Mouse (Mus musculus): ENCODE measurements around the gene Zfp202. TPM values are rescaled to one million over a fixed set of nuclear protein-coding genes. Genes with fewer than 3 reads are reported as not detected.

The Zfp202 gene
- polyA plus RNA-seq, 1 experiment from 2014 or later, result 7.9 TPM

- WGBS, result 89% methylated on average over 5 of the region's 5 CpGs
- no peak for ATAC-seq (ENCODE audit: insufficient number of reproducible peaks, low FRiP score, low TSS enrichment, low read depth)
- no peak for DNase-seq (ENCODE audit: low spot score)
- no peak overlapping the region for H3K9ac ChIP-seq (ENCODE audit: low read length)
- no peaks in the 10 kb centered on the region for H3K27me3 ChIP-seq (ENCODE audit: control insufficient read depth, insufficient read depth, low read length)
- no peak overlapping the region for H3K4me3 ChIP-seq (ENCODE audit: low read depth, low read length)
- no peak overlapping the region for H3K27ac ChIP-seq (replicated peaks; ENCODE audit: low read depth, low read length)
- H3K4me2 ChIP-seq (ENCODE audit: low read depth, severe bottlenecking), result no peak overlapping the region
- H3K36me3 ChIP-seq (ENCODE audit: control insufficient read depth, insufficient read depth, low read length), result peaks cover 11% of the 10 kb centered on the region; the same call in 1 of the 2 replicates
- no peaks in the 10 kb centered on the region for H3K4me1 ChIP-seq (ENCODE audit: control insufficient read depth, insufficient read depth, low read length)
- H3K9me3 ChIP-seq (ENCODE audit: control insufficient read depth, low read length), result no peaks in the 10 kb centered on the region
Observed at GRCm38 (mm10) chr9:40206546-40206950, 14.4 kb downstream of the Zfp202 start.

DNA sequence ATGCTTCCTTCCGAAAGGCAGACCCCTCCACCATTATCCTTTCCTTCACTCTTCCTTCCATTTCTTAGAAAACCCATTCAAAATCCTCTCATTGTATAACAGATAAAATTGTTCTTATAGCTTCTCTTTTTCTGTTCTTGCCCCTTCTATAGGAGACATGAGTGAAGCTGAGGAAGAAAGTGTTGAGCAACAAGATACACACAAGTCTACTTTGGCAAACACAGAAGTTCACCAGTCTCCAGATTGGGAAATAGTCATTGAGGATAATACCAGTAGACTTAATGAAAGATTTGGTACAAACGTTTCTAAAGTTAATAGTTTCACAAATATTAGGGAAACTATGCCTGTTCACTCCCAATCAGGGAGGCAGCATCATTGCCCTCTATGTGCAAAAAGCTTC lies 18.6 kb downstream of the Zfp202 start:
- no peak for ATAC-seq (ENCODE audit: insufficient number of reproducible peaks, low FRiP score, low TSS enrichment, low read depth)
- DNase-seq (ENCODE audit: low spot score), result no peak
- Histone ChIP-seq H3K27ac (replicated peaks; ENCODE audit: low read depth, low read length) (no peak overlapping the region), H3K9ac (ENCODE audit: low read length) (no peak overlapping the region), H3K27me3 (ENCODE audit: control insufficient read depth, insufficient read depth, low read length) (no peaks in the 10 kb centered on the region), H3K36me3 (ENCODE audit: control insufficient read depth, insufficient read depth, low read length) (peaks cover 15% of the 10 kb centered on the region; the same call in 1 of the 2 replicates), H3K4me3 (ENCODE audit: low read depth, low read length) (no peak overlapping the region), H3K9me3 (ENCODE audit: control insufficient read depth, low read length) (no peaks in the 10 kb centered on the region), H3K4me1 (ENCODE audit: control insufficient read depth, insufficient read depth, low read length) (no peaks in the 10 kb centered on the region), H3K4me2 (ENCODE audit: low read depth, severe bottlenecking) (no peak overlapping the region)
- 91% methylated on average over 2 of the region's 2 CpGs for WGBS

DNA sequence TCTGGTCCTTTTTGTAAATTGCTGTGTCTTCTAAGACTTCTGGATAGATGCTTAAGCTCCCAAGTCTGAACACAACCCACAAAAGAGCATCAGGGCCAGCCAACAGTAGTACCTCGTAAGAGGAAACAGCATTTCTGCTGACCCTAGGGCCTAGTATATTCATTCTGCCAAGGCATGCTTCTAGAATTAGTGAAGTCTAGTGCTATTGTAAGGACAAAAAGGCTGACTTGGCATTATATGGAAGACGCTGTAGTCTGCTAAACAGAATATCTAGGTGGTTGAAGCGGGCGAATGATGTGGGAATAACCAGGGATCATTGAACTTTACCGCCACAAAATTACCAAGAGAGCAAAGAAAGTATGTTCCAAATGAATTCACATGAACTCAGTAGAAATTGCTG lies 21.9 kb downstream of the Zfp202 start:
- ATAC-seq (ENCODE audit: insufficient number of reproducible peaks, low FRiP score, low TSS enrichment, low read depth) (no peak), DNase-seq (ENCODE audit: low spot score) (no peak)
- no peaks in the 10 kb centered on the region for H3K27me3 ChIP-seq (ENCODE audit: control insufficient read depth, insufficient read depth, low read length)
- H3K36me3 ChIP-seq (ENCODE audit: control insufficient read depth, insufficient read depth, low read length), result peaks cover 12% of the 10 kb centered on the region; the same call in 1 of the 2 replicates
- WGBS, result 93% methylated on average over 5 of the region's 5 CpGs
- no peak overlapping the region for H3K4me2 ChIP-seq (ENCODE audit: low read depth, severe bottlenecking)
- H3K27ac ChIP-seq (replicated peaks; ENCODE audit: low read depth, low read length), result no peak overlapping the region
- H3K4me3 ChIP-seq (ENCODE audit: low read depth, low read length), result no peak overlapping the region
- H3K4me1 ChIP-seq (ENCODE audit: control insufficient read depth, insufficient read depth, low read length), result no peaks in the 10 kb centered on the region
- H3K9ac ChIP-seq (ENCODE audit: low read length), result no peak overlapping the region
- no peaks in the 10 kb centered on the region for H3K9me3 ChIP-seq (ENCODE audit: control insufficient read depth, low read length)

DNA sequence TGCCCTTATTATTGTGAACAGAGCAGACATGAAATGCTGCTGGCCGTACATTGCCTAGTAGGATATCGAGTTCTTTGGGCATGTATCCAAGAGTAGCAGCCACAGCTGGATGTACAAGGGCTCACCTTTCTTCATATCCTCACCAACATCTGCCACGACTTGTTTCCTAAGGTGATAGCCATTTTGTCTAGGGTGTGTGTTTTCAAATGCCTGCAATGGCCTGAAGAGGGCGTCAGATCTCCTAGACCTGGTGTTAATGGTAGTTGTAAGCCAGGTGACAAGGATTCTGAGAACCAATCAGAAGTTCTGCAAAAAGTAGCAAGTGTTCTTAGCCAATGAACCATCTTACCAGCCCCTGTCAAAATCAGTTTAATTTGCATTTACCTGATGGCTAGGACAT lies 24.5 kb downstream of the Zfp202 start:
- Histone ChIP-seq H3K4me1 (ENCODE audit: control insufficient read depth, insufficient read depth, low read length) (no peaks in the 10 kb centered on the region), H3K36me3 (ENCODE audit: control insufficient read depth, insufficient read depth, low read length) (peaks cover 3% of the 10 kb centered on the region; the same call in 1 of the 2 replicates), H3K4me3 (ENCODE audit: low read depth, low read length) (no peak overlapping the region), H3K27me3 (ENCODE audit: control insufficient read depth, insufficient read depth, low read length) (no peaks in the 10 kb centered on the region), H3K9me3 (ENCODE audit: control insufficient read depth, low read length) (no peaks in the 10 kb centered on the region), H3K9ac (ENCODE audit: low read length) (no peak overlapping the region), H3K27ac (replicated peaks; ENCODE audit: low read depth, low read length) (no peak overlapping the region), H3K4me2 (ENCODE audit: low read depth, severe bottlenecking) (no peak overlapping the region)
- WGBS, result 81% methylated on average over 4 of the region's 4 CpGs
- DNase-seq (ENCODE audit: low spot score) (no peak), ATAC-seq (ENCODE audit: insufficient number of reproducible peaks, low FRiP score, low TSS enrichment, low read depth) (no peak)

GRCm38 (mm10) chr9:40224289-40224688 lies 32.2 kb downstream of the Zfp202 start:
- Histone ChIP-seq H3K4me1 (ENCODE audit: control insufficient read depth, insufficient read depth, low read length) (no peaks in the 10 kb centered on the region), H3K9ac (ENCODE audit: low read length) (no peak overlapping the region), H3K36me3 (ENCODE audit: control insufficient read depth, insufficient read depth, low read length) (no peaks in the 10 kb centered on the region), H3K27me3 (ENCODE audit: control insufficient read depth, insufficient read depth, low read length) (no peaks in the 10 kb centered on the region), H3K4me2 (ENCODE audit: low read depth, severe bottlenecking) (no peak overlapping the region), H3K9me3 (ENCODE audit: control insufficient read depth, low read length) (no peaks in the 10 kb centered on the region), H3K4me3 (ENCODE audit: low read depth, low read length) (no peak overlapping the region), H3K27ac (replicated peaks; ENCODE audit: low read depth, low read length) (no peak overlapping the region)
- no peak for DNase-seq (ENCODE audit: low spot score)
- WGBS, result 76% methylated on average over 4 of the region's 4 CpGs
- ATAC-seq (ENCODE audit: insufficient number of reproducible peaks, low FRiP score, low TSS enrichment, low read depth), result no peak

GRCm38 (mm10) chr9:40227874-40228789 lies 36.0 kb downstream of the Zfp202 start:
- H3K4me1 ChIP-seq (ENCODE audit: control insufficient read depth, insufficient read depth, low read length), result no peaks in the 10 kb centered on the region
- H3K9me3 ChIP-seq (ENCODE audit: control insufficient read depth, low read length), result no peaks in the 10 kb centered on the region; the same call in 1 of the 2 replicates
- H3K4me3 ChIP-seq (ENCODE audit: low read depth, low read length), result no peak overlapping the region
- H3K27ac ChIP-seq (replicated peaks; ENCODE audit: low read depth, low read length), result no peak overlapping the region
- H3K4me2 ChIP-seq (ENCODE audit: low read depth, severe bottlenecking), result no peak overlapping the region
- no peak for ATAC-seq (ENCODE audit: insufficient number of reproducible peaks, low FRiP score, low TSS enrichment, low read depth)
- DNase-seq (ENCODE audit: low spot score), result peak; percentile 78
- no peak overlapping the region for H3K9ac ChIP-seq (ENCODE audit: low read length)
- no peaks in the 10 kb centered on the region for H3K27me3 ChIP-seq (ENCODE audit: control insufficient read depth, insufficient read depth, low read length)
- 66% methylated on average over 10 of the region's 10 CpGs for WGBS
- H3K36me3 ChIP-seq (ENCODE audit: control insufficient read depth, insufficient read depth, low read length), result no peaks in the 10 kb centered on the region

- Histone ChIP-seq H3K4me3 (ENCODE audit: low read depth, low read length) (no peak overlapping the region), H3K4me1 (ENCODE audit: control insufficient read depth, insufficient read depth, low read length) (no peaks in the 10 kb centered on the region), H3K27me3 (ENCODE audit: control insufficient read depth, insufficient read depth, low read length) (no peaks in the 10 kb centered on the region), H3K27ac (replicated peaks; ENCODE audit: low read depth, low read length) (no peak overlapping the region), H3K9me3 (ENCODE audit: control insufficient read depth, low read length) (no peaks in the 10 kb centered on the region; the same call in 1 of the 2 replicates), H3K36me3 (ENCODE audit: control insufficient read depth, insufficient read depth, low read length) (no peaks in the 10 kb centered on the region), H3K9ac (ENCODE audit: low read length) (no peak overlapping the region), H3K4me2 (ENCODE audit: low read depth, severe bottlenecking) (no peak overlapping the region)
- ATAC-seq (ENCODE audit: insufficient number of reproducible peaks, low FRiP score, low TSS enrichment, low read depth), result no peak
- DNase-seq (ENCODE audit: low spot score), result no peak
- 74% methylated on average over 6 of the region's 6 CpGs for WGBS
Observed at GRCm38 (mm10) chr9:40228804-40229331, 36.8 kb downstream of the Zfp202 start.

GRCm38 (mm10) chr9:40229479-40229878 lies 37.4 kb downstream of the Zfp202 start:
- DNase-seq (ENCODE audit: low spot score), result no peak
- Histone ChIP-seq H3K27me3 (ENCODE audit: control insufficient read depth, insufficient read depth, low read length) (no peaks in the 10 kb centered on the region), H3K4me3 (ENCODE audit: low read depth, low read length) (no peak overlapping the region), H3K9me3 (ENCODE audit: control insufficient read depth, low read length) (no peaks in the 10 kb centered on the region; the same call in 1 of the 2 replicates), H3K27ac (replicated peaks; ENCODE audit: low read depth, low read length) (no peak overlapping the region), H3K4me1 (ENCODE audit: control insufficient read depth, insufficient read depth, low read length) (peaks cover 2% of the 10 kb centered on the region; the same call in 1 of the 2 replicates), H3K4me2 (ENCODE audit: low read depth, severe bottlenecking) (no peak overlapping the region), H3K9ac (ENCODE audit: low read length) (no peak overlapping the region), H3K36me3 (ENCODE audit: control insufficient read depth, insufficient read depth, low read length) (no peaks in the 10 kb centered on the region)
- no peak for ATAC-seq (ENCODE audit: insufficient number of reproducible peaks, low FRiP score, low TSS enrichment, low read depth)
- WGBS, result 80% methylated on average over 5 of the region's 5 CpGs

Data from limb, embryonic 11.5 days (tissue).